Mouse (Mus musculus): ENCODE measurements around the gene Gm28051. TPM values are rescaled to one million over a fixed set of nuclear protein-coding genes. Genes with fewer than 3 reads are reported as not detected.

Gm28051 gene
- polyA plus RNA-seq, 1 experiment, result 0.26 TPM

DNA sequence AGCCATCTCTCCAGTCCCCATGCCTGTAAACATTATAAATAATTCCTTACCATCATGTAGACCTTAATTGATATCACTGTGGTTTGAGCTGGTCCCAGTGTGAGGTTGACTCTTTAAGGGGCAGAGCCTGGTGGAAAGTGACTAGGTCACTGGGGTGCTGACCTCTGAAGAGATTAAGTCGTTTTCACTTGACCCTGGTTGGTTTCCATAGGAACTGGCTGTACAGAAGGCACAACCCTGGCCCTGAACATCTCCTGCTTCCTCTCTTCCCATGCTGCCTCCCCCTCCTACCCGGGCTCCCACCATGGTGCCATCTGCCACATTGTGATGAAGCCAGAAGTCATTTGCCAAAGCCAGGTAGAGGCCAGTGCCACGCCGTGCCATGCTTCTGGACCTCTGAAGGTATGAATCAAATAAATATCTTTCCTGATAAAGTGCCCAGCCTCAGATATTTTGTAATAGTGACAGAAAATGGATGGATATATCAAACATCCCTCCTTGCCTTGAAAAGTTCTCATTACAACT lies 46.7 kb downstream of the Gm28051 start:
- Histone ChIP-seq H3K79me2 (ENCODE audit: control insufficient read depth, insufficient read depth) (no peaks in the 10 kb centered on the region), H3ac (ENCODE audit: control insufficient read depth, insufficient read length) (no peak overlapping the region), H3K36me3 (ENCODE audit: control insufficient read depth, insufficient read depth) (no peaks in the 10 kb centered on the region), H3K27me3 (ENCODE audit: control insufficient read depth, insufficient read depth, insufficient read length) (no peaks in the 10 kb centered on the region), H3K4me2 (ENCODE audit: low read depth) (no peak overlapping the region), H3K4me3 (no peak overlapping the region)
- TF ChIP-seq TCF12 (IDR thresholded peaks at IDR 0.05; ENCODE audit: insufficient read depth, poor library complexity, severe bottlenecking), result no peak
- TF ChIP-seq SRF (IDR thresholded peaks at IDR 0.05; ENCODE audit: control insufficient read depth, insufficient read length, low read depth), result no peak
- TF ChIP-seq MAX (IDR thresholded peaks at IDR 0.05; ENCODE audit: low read depth), result no peak
- TF ChIP-seq TCF3 (IDR thresholded peaks at IDR 0.05; ENCODE audit: insufficient read length, low read depth), result no peak
- TF ChIP-seq MYOG (IDR thresholded peaks at IDR 0.05; ENCODE audit: control insufficient read depth in 1 of 3, insufficient read depth in 1 of 3, insufficient read length in 2 of 3, low read depth in 2 of 3), result no peak
- no peak for TF ChIP-seq REST (IDR thresholded peaks at IDR 0.05; ENCODE audit: insufficient read depth, insufficient read length)
- TF ChIP-seq USF1 (IDR thresholded peaks at IDR 0.05; ENCODE audit: low read depth), result no peak
- no peak for TF ChIP-seq CEBPB (IDR thresholded peaks at IDR 0.05; ENCODE audit: insufficient read depth, poor library complexity, severe bottlenecking)

DNA sequence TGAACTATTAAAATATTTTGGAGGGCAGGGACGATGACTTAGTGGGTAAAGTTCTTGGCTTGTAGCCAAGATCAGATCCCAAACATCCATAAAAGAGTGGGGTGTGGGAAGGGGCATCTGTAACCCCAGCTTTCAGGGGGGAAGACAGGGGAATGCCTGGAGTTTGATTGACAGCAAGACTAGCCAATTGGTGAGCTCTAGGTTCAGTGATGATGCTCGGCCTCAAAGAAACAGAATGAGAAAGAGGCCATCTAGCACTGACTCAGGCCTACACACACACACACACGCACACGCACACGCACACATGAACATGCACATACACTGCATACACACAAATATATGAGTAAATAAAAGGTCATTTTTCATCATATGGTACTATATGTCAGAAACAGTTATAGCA lies 47.7 kb downstream of the Gm28051 start:
- no peaks in the 10 kb centered on the region for H3K27me3 ChIP-seq (ENCODE audit: control insufficient read depth, insufficient read depth, insufficient read length)
- H3ac ChIP-seq (ENCODE audit: control insufficient read depth, insufficient read length), result no peak overlapping the region
- no peaks in the 10 kb centered on the region for H3K79me2 ChIP-seq (ENCODE audit: control insufficient read depth, insufficient read depth)

DNA sequence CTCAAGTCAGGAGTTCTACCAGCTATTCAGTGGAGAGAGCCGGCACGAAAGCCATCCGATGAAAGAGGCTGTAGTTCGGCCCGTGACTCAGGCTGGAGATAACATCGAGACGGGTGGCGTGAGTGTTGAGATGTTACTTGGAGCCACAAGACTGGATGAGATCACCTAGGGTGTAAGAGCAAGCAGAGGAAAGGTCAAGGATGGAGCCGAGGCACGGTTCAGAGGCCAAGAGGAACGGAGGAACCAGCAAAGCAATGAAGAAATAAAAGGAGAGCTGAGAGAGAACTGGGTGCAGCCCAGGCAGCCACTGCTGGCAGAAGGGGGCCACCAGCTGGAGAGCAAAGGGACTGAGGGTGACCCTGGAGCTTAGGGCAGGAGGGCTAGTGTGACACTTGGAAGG lies 49.3 kb downstream of the Gm28051 start:
- no peaks in the 10 kb centered on the region for H3K27me3 ChIP-seq (ENCODE audit: control insufficient read depth, insufficient read depth, insufficient read length)
- H3ac ChIP-seq (ENCODE audit: control insufficient read depth, insufficient read length), result no peak overlapping the region
- no peaks in the 10 kb centered on the region for H3K36me3 ChIP-seq (ENCODE audit: control insufficient read depth, insufficient read depth)
- peak overlapping the region; percentile 61 for H3K4me2 ChIP-seq (ENCODE audit: low read depth)
- no peaks in the 10 kb centered on the region for H3K79me2 ChIP-seq (ENCODE audit: control insufficient read depth, insufficient read depth)
- H3K4me3 ChIP-seq, result peak overlapping the region; percentile 2
- TF ChIP-seq E2F4 (IDR thresholded peaks at IDR 0.05; ENCODE audit: insufficient read depth) (no peak), CEBPB (IDR thresholded peaks at IDR 0.05; ENCODE audit: insufficient read depth, poor library complexity, severe bottlenecking) (no peak), REST (IDR thresholded peaks at IDR 0.05; ENCODE audit: insufficient read depth, insufficient read length) (no peak), MYOG (IDR thresholded peaks at IDR 0.05; ENCODE audit: control insufficient read depth in 1 of 3, insufficient read depth in 1 of 3, insufficient read length in 2 of 3, low read depth in 2 of 3) (no peak), SRF (IDR thresholded peaks at IDR 0.05; ENCODE audit: control insufficient read depth, insufficient read length, low read depth) (no peak), TCF12 (IDR thresholded peaks at IDR 0.05; ENCODE audit: insufficient read depth, poor library complexity, severe bottlenecking) (no peak), POLR2A (IDR thresholded peaks at IDR 0.05; ENCODE audit: insufficient read length, low read depth) (no peak), POLR2AphosphoS2 (IDR thresholded peaks at IDR 0.05; ENCODE audit: insufficient read length, low read depth) (no peak), TCF3 (IDR thresholded peaks at IDR 0.05; ENCODE audit: insufficient read length, low read depth) (no peak), MYOD1 (IDR thresholded peaks at IDR 0.05; ENCODE audit: control insufficient read depth in 1 of 3, insufficient read length in 2 of 3, low read depth in 2 of 3) (no peak), MAX (IDR thresholded peaks at IDR 0.05; ENCODE audit: low read depth) (no peak), USF1 (IDR thresholded peaks at IDR 0.05; ENCODE audit: low read depth) (no peak)

More for the DNA sequence above, 47.7 kb downstream of the Gm28051 start:
- Histone ChIP-seq H3K36me3 (ENCODE audit: control insufficient read depth, insufficient read depth) (no peaks in the 10 kb centered on the region), H3K4me3 (no peak overlapping the region), H3K4me2 (ENCODE audit: low read depth) (no peak overlapping the region)
- TF ChIP-seq E2F4 (IDR thresholded peaks at IDR 0.05; ENCODE audit: insufficient read depth) (no peak), MAX (IDR thresholded peaks at IDR 0.05; ENCODE audit: low read depth) (no peak), TCF12 (IDR thresholded peaks at IDR 0.05; ENCODE audit: insufficient read depth, poor library complexity, severe bottlenecking) (no peak), CEBPB (IDR thresholded peaks at IDR 0.05; ENCODE audit: insufficient read depth, poor library complexity, severe bottlenecking) (no peak), POLR2A (IDR thresholded peaks at IDR 0.05; ENCODE audit: insufficient read length, low read depth) (no peak), REST (IDR thresholded peaks at IDR 0.05; ENCODE audit: insufficient read depth, insufficient read length) (no peak), MYOD1 (IDR thresholded peaks at IDR 0.05; ENCODE audit: control insufficient read depth in 1 of 3, insufficient read length in 2 of 3, low read depth in 2 of 3) (no peak), MYOG (IDR thresholded peaks at IDR 0.05; ENCODE audit: control insufficient read depth in 1 of 3, insufficient read depth in 1 of 3, insufficient read length in 2 of 3, low read depth in 2 of 3) (no peak), SRF (IDR thresholded peaks at IDR 0.05; ENCODE audit: control insufficient read depth, insufficient read length, low read depth) (no peak), TCF3 (IDR thresholded peaks at IDR 0.05; ENCODE audit: insufficient read length, low read depth) (no peak), POLR2AphosphoS2 (IDR thresholded peaks at IDR 0.05; ENCODE audit: insufficient read length, low read depth) (no peak), USF1 (IDR thresholded peaks at IDR 0.05; ENCODE audit: low read depth) (no peak)

DNA sequence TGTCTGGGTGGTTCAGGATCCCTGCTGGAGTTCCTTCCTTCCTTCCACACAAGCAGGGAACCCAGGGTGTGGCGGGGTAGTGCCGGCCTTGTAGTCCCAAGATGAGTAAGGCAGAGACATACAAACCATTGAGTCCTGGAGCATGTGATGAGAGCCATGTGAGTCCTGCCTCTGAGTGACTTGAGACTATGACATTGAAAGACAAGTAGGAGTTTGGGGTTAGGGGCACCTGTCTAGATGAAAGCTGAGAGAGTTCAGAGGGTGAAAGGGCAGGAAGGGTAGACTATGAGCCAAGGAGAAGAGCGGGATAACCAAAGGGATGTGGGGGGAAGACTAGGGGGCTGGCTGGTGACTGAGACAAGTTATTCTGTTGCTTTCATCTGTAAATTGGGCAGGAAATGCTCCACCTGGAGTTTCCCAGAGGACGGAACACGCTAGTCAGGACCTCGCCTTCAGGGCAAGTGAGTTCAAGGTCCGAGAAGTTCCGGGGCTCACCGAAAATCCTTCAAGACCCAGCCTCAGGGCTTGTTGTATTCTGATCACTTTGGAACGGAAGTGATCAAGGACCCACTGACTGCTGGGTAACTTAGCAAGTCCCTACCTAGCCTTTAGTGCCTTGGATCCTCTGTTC lies 50.6 kb downstream of the Gm28051 start:
- H3ac ChIP-seq (ENCODE audit: control insufficient read depth, insufficient read length), result no peak overlapping the region
- no peaks in the 10 kb centered on the region for H3K27me3 ChIP-seq (ENCODE audit: control insufficient read depth, insufficient read depth, insufficient read length)
- H3K36me3 ChIP-seq (ENCODE audit: control insufficient read depth, insufficient read depth), result no peaks in the 10 kb centered on the region
- TF ChIP-seq POLR2A (IDR thresholded peaks at IDR 0.05; ENCODE audit: insufficient read length, low read depth) (no peak), MYOG (IDR thresholded peaks at IDR 0.05; ENCODE audit: control insufficient read depth in 1 of 3, insufficient read depth in 1 of 3, insufficient read length in 2 of 3, low read depth in 2 of 3) (no peak), E2F4 (IDR thresholded peaks at IDR 0.05; ENCODE audit: insufficient read depth) (no peak), MYOD1 (IDR thresholded peaks at IDR 0.05; ENCODE audit: control insufficient read depth in 1 of 3, insufficient read length in 2 of 3, low read depth in 2 of 3) (no peak), REST (IDR thresholded peaks at IDR 0.05; ENCODE audit: insufficient read depth, insufficient read length) (no peak), TCF3 (IDR thresholded peaks at IDR 0.05; ENCODE audit: insufficient read length, low read depth) (no peak), POLR2AphosphoS2 (IDR thresholded peaks at IDR 0.05; ENCODE audit: insufficient read length, low read depth) (no peak), USF1 (IDR thresholded peaks at IDR 0.05; ENCODE audit: low read depth) (no peak), CEBPB (IDR thresholded peaks at IDR 0.05; ENCODE audit: insufficient read depth, poor library complexity, severe bottlenecking) (no peak), MAX (IDR thresholded peaks at IDR 0.05; ENCODE audit: low read depth) (no peak), SRF (IDR thresholded peaks at IDR 0.05; ENCODE audit: control insufficient read depth, insufficient read length, low read depth) (no peak), TCF12 (IDR thresholded peaks at IDR 0.05; ENCODE audit: insufficient read depth, poor library complexity, severe bottlenecking) (no peak)
- no peak overlapping the region for H3K4me3 ChIP-seq
- peak overlapping the region; percentile 12 for H3K4me2 ChIP-seq (ENCODE audit: low read depth)
- H3K79me2 ChIP-seq (ENCODE audit: control insufficient read depth, insufficient read depth), result no peaks in the 10 kb centered on the region

Measured in myocyte (in vitro differentiated cells).